Mouse (Mus musculus): ENCODE results near the gene Rmdn2.

DNA sequence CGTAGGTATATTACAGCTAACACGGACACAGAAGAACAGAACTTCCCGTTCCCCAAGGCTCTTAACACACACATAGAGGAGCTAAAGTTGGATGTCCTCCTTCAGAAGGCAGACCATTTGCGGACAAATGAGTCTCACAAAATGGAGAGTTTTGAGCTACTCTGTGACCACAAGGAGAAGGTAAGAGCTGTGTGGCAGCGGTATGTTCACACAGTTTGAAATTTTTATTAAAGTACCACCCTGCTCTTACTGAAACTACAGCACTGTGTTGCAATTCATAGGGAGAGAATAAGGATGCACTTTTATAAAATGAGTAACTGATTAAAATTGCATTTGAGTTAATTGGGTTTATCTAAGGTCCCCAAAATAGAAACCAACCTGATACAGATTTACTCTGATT, 38.6 kb downstream of the Rmdn2 start:
- TF ChIP-seq CTCF (IDR thresholded peaks at IDR 0.05; ENCODE audit: low read depth, low read length) (no peak), POLR2A (IDR thresholded peaks at IDR 0.05; ENCODE audit: extremely low read depth, insufficient read depth, low read length) (no peak)

Data from liver, adult 2 months (tissue).